12 mouse cellular contexts compared by ENCODE assay signal in the genomic region with DNA sequence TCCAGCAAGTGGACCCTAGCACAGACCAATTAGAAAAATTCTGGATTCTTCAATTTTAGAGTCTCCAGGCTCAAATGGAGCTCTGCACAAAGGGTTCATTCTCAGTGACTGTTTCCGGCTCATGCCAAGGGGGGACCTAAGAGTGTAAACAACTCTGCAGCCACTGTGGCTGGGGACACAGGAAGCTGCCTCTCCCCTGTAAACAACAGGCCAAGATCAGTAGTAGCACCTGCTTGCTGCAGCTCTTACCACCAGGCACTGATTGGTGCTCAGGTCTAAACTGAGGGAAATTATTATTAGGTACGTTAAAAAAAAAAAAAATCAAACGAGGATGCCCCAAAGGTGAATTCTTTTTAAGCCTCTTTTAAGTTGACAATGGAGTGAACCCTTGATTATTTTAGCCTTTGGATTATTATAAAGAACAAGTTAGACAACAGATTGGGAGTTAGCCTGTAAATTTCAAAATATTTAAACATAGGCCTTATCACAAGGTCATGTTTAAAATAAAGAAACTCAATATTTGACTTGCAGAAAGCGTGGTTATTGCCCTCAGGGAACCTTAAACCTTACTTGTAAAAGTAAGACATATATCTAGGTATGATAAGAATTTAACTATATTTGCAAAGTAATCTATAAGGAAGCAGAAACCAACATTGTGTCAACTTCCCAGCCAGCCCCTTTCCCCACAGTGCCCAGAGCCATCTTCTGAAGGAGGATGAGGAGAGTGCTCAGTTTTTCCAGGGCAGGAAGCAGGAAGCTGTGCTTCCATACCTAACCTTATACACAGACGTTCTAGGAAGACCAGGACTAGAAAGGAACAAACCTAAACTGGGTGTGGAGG.
"Had no signal": no experiment of that assay in that cellular context is flagged by ENCODE, and none has a peak within 500 bp of the region (broad histone marks: within the 10 kb centered on the region; RNA-seq: fewer than 3 reads in every experiment).

No protein-coding gene starts in this region.

- H3K4me3 ChIP-seq: layer of hippocampus, adult 2 months; limb, embryonic 12.5 days; liver, embryonic 13.5 days; midbrain, embryonic 13.5 days had no signal

- DNase-seq: kidney, postnatal 10 days; kidney, postnatal 4 days; liver; liver, embryonic 13.5 days; liver, postnatal 0 days; lung, postnatal 36 days; right cerebral cortex, postnatal 14 days; thymus, postnatal 36 days had no signal

- H3K27ac ChIP-seq: layer of hippocampus, adult 2 months; limb, embryonic 12.5 days; liver, embryonic 13.5 days; midbrain, embryonic 13.5 days had no signal

- ATAC-seq: liver, postnatal 0 days; lung, postnatal 0 days; midbrain, embryonic 13.5 days had no signal

- H3K9ac ChIP-seq: limb, embryonic 12.5 days; liver, embryonic 13.5 days; liver, postnatal 0 days; midbrain, embryonic 13.5 days had no signal

- H3K9me3 ChIP-seq: limb, embryonic 12.5 days; liver, embryonic 13.5 days; midbrain, embryonic 13.5 days had no signal

- H3K4me2 ChIP-seq: limb, embryonic 12.5 days; liver, embryonic 13.5 days; midbrain, embryonic 13.5 days had no signal

- H3K36me3 ChIP-seq: limb, embryonic 12.5 days; liver, embryonic 13.5 days; midbrain, embryonic 13.5 days had no signal

- H3K27me3 ChIP-seq: limb, embryonic 12.5 days; liver, embryonic 13.5 days; midbrain, embryonic 13.5 days had no signal

- H3K4me1 ChIP-seq: midbrain, embryonic 13.5 days had no signal
